Mouse (Mus musculus) lung, postnatal 14 days (tissue): ENCODE measurements at regions not wholly inside any gene's neighbourhood (a gene's known extent, or its start where the extent isn't known, plus 50 kb on each side); places are given as distances from the start of the nearest gene placed in this dataset.

Experiments
- DNase-seq: peaks from one replicate; pipeline ENCODE4 v3.0.0; 2021

DNA sequence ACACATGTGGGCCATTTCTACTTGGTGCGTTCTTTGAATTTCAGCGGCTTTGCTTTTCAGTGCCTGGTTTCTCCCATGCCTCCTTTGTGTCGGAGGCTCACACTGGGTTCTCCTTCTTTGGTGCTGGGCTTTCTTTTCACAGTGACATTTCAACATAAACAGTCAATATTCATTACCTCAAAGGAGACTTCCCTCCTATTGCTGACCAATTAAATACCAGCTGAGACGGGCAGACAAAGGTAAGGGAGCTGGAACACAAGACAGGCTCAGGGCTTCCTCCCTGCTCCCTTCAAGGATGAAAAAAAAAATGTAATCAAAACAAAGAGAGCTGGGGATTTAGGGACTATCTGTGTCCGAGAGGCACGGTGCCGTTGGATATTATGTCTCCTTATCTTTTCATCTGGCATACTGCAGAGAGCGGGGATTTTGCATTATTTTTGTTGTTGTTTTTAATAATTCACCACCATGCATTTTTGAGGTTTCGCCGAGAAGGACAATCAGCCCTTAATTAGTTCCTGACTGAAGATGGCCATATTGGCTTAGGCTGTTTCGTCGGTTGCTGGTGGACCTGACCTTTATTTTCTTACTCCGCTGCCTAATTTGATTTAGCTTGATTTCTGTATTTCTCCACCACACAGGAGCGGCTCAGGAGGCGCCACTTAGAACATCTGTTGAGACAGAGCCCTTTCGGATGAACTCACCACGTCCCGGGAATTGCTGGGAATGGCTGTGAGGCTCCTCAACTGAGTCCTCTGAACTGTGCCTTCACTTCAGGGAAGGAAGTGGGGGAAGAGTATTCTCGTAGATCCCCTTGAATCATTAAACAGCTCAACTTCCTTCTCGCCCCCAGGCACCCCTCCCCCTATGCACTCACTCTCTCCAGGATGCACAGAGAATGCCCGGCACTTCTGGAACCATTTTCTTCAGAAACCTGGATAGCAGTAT lies 373.9 kb downstream of the Nr2f2 start:
- no peak for DNase-seq

DNA sequence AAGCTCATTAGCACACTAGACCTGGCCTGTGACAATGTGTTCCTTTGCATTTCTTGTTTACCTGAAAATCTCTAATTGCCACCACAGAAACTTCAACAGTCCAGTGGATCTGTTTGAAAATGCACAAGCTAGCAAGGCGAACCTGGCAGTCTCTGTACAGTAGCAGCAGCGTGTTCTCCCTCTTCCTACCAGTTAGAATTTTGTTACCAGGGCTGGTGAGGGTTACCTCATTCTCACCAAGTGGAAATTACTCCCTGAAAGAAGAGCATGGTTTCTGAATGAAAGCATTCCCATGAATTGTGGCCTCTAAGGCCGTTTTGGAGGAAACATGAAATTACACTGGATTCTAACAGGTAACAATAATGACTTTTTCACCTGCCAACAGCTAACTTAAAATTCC lies 374.6 kb downstream of the Nr2f2 start:
- no peak for DNase-seq

DNA sequence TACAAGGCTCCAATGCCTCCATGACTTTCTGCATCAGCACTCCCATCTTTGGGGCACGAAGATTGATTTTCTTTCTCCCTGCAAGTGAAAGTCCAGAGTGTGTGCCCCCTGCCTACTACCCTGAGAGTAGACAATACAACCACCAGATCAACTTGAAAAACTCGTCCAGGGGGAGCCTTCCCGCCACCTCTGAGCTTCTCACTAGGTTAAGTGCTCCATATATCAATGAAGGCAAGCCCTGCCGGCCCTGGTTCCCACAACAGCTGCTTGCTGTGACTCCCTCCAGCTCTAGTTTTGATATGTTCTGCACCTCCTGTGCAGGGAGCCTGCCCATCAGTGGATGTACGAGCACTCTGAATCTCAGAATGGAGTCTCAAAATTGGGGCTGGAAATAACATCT lies 377.8 kb downstream of the Nr2f2 start:
- DNase-seq, result no peak

DNA sequence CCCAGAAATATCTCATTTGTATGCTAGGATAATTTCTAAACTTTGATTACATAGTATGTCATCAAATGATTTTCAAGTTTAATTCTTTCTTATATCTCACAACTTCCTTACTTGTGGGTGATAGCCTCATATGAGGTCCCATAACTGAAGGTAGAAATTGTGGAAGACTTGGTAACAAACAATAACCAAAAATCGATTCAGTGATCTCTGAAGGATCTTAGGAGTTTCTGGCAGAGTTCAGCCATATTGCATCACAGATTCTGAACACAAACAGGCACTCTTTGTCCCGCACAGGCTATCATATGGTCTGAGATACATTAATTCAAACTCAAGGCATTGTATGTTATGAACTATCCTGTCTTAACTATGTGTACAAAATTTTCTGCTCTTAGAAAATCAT lies 385.2 kb downstream of the Nr2f2 start:
- DNase-seq, result no peak

GRCm38 (mm10) chr7:69976369-69976768 lies 390.2 kb downstream of the Nr2f2 start:
- no peak for DNase-seq

DNA sequence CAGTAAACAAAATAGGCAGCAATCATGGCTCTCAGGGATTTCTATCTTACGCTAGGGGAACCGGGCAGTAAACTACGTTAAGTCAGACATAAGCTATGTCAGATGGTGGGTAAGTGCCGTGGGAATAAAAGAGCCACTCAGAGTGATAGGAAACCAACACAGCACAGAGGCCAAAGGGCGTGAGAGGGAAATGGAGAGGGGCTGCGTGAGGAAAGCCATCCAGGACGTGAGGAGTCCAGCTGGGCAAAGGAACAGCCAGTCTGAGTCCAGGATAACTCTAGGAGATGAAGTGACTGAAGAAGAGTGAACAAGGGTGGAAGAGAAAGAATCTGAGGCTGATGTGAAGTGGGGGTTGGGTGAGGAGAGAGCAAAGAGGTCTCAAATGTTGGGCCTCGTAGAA lies 402.5 kb downstream of the Nr2f2 start:
- peak; percentile 8 for DNase-seq

GRCm38 (mm10) chr7:69950221-69950670 lies 416.3 kb downstream of the Nr2f2 start:
- DNase-seq, result no peak

- DNase-seq, result no peak
These were observed 416.9 kb downstream of the Nr2f2 start for GRCm38 (mm10) chr7:69949647-69950121.

GRCm38 (mm10) chr7:69946396-69946795 lies 420.1 kb downstream of the Nr2f2 start:
- no peak for DNase-seq

GRCm38 (mm10) chr7:69941881-69942280 lies 424.7 kb downstream of the Nr2f2 start:
- no peak for DNase-seq

GRCm38 (mm10) chr7:69925261-69925660 lies 441.3 kb downstream of the Nr2f2 start:
- DNase-seq, result no peak

- DNase-seq, result no peak
These were observed 442.0 kb downstream of the Nr2f2 start for GRCm38 (mm10) chr7:69924551-69924950.

- no peak for DNase-seq
These were observed 454.8 kb downstream of the Nr2f2 start for GRCm38 (mm10) chr7:69911760-69912159.

- no peak for DNase-seq
These were observed 476.0 kb downstream of the Nr2f2 start for GRCm38 (mm10) chr7:69890503-69891061.

DNA sequence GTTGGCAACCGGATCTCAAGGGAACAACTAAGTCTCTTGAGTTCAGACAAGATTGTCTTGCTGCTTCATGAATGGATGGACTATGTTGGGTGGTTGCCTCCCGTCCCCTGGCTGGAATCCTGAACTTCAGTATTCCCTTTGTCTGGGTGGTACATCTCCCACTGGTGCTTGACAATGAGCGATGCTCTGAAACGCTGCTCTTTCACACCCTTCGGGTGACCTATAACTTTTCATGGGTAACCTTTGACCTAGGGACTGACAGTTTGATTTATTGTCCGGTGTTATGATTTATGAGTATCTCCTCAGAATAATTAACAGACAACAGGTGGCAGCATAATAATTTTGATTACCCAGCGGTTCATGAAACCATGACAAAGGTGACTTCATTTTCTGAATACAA lies 478.3 kb downstream of the Nr2f2 start:
- no peak for DNase-seq

- no peak for DNase-seq
These were observed 489.5 kb downstream of the Nr2f2 start for GRCm38 (mm10) chr7:69877031-69877430.

- no peak for DNase-seq
These were observed 500.7 kb downstream of the Nr2f2 start for GRCm38 (mm10) chr7:69865801-69866200.

DNA sequence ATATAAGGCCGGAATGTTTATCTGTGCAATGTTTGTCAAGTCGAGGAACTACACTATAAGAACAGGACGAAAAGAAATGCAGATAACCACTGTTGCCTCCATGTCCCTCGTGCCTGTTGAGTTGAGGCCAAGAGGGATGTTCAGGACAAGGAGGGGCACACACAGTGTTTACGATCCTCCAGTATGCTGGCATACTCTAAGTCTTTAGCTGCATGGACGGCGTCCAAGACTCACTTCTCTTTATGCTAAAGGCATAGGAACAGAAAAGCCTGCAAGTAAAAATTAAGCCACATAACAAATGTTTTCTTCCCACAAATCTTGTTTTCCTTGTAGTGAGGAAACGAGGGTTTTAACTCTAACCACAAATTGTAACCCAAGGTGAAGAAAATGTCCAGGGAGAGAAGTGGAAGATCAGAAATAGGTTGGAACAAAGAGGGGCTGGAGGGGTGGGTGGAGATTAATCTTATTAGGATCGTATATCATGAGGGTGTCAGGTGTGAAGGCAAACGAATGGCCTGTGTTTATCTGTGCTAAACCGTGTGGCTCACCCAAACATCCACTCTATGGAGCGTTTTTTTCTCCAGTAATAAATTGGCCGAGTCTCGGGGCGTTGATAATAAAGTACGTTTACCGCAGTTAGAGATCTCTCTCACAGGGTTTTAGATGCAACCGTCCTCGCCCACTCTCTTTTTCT lies 521.8 kb downstream of the Nr2f2 start:
- no peak for DNase-seq

GRCm38 (mm10) chr7:69837379-69837778 lies 529.2 kb downstream of the Nr2f2 start:
- DNase-seq, result no peak

- no peak for DNase-seq
These were observed 539.3 kb downstream of the Nr2f2 start for GRCm38 (mm10) chr7:69827251-69827650.

GRCm38 (mm10) chr7:69820570-69820969 lies 546.0 kb downstream of the Nr2f2 start:
- no peak for DNase-seq

- DNase-seq, result no peak
These were observed 554.2 kb downstream of the Nr2f2 start for GRCm38 (mm10) chr7:69812301-69812700.

DNA sequence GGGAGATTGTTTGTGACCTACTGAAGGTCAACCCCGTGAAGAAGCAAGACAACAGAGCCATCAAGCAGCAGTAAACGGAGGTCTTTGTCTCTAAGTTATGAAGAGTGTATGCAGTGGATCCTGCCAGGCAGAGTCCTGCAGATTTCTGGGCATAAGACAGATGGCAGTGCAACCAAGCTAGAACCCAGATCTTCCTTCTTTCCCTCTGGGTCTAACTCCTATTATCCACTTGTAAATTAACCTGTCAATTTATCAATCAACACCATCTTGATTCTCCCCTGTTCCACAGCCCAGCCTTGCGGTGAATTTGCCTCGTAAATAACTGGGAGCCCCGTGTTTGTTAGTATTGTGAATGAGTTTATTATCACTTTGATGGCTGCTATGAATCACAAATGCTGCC lies 555.7 kb downstream of the Nr2f2 start:
- no peak for DNase-seq

- no peak for DNase-seq
These were observed 559.3 kb downstream of the Nr2f2 start for GRCm38 (mm10) chr7:69807220-69807619.
